Mouse (Mus musculus): ENCODE results near the gene Dclk1.

DNA sequence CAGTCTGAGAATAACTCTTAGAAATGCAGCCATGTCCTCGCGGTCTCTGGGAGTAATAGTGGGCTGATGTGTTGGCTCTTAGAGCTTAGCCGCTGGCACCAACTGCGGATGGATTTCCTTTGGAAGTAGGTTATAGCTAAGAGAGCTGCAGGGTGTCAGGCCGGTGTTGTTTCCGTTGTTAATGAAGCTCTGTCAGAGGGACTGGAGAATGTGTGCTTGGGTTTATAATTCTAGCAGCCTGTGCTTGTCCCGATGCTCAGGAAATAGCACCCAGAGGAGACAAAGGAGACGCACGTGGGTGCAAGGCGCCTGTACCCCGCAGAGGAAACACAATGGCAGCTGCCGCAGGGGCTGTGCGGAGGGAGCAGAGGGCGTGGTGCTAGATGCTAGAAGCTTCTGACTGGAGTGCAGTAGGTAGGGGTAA is 173.4 kb downstream of the Dclk1 start:
- TF ChIP-seq CTCF (conservative IDR thresholded peaks at IDR 0.05; ENCODE audit: insufficient read depth, insufficient read length, low read depth, low read length) = no peak
- TF ChIP-seq POLR2A (IDR thresholded peaks at IDR 0.05; ENCODE audit: low read depth, low read length) = no peak

Data from kidney, adult 2 months (tissue).